Mouse (Mus musculus): ENCODE measurements around the gene Hba-a1.

- no peak for TF ChIP-seq POLR2A (IDR thresholded peaks at IDR 0.05; ENCODE audit: low read depth, low read length)
- TF ChIP-seq CTCF (IDR thresholded peaks at IDR 0.05; ENCODE audit: borderline replicate concordance, insufficient read depth, low read length) = no peak
Observed at GRCm38 (mm10) chr11:32298532-32298918, 15.2 kb downstream of the Hba-a1 start.
